Mouse (Mus musculus) CH12.LX (cell line): ENCODE results near the gene Krtap4-1. TPM values are rescaled to one million over a fixed set of nuclear protein-coding genes. Genes with fewer than 3 reads are reported as not detected.

ENCODE experiments used
- DNase-seq: peaks from one replicate; pipeline ENCODE4 v3.0.0-alpha.2; 2013; ENCODE audit errors: extremely low read depth
- H3K27ac ChIP-seq: 2 replicates; pipeline ENCODE4 v1.5.1; 2012; ENCODE audit warnings: low read depth, mild to moderate bottlenecking, control low read depth, moderate library complexity; ENCODE audit not compliant: insufficient read depth
- H3K27me3 ChIP-seq: replicated peaks from 2 replicates; pipeline ENCODE3; 2012; ENCODE audit warnings: inconsistent platforms
- H3K36me3 ChIP-seq, 2 experiments: replicated peaks in 1 of 2; 2 replicates each; pipeline versions ENCODE3 to v1.6.1; 2012; ENCODE audit warnings: inconsistent platforms in 1 of 2, low read length in 1 of 2, mild to moderate bottlenecking in 1 of 2, mixed read lengths in 1 of 2, moderate library complexity in 1 of 2; ENCODE audit not compliant: control insufficient read depth in 1 of 2, insufficient read depth in 1 of 2
- H3K4me1 ChIP-seq, 2 experiments: 2 replicates each; pipeline ENCODE4 v1.6.1; 2012; ENCODE audit warnings: inconsistent platforms in 1 of 2, moderate library complexity in 1 of 2; ENCODE audit not compliant: insufficient read depth in 2 of 2, control insufficient read depth in 1 of 2
- H3K4me2 ChIP-seq: 2 replicates; pipeline ENCODE4 v1.6.1; 2012; ENCODE audit warnings: low read depth, mild to moderate bottlenecking, control low read depth; ENCODE audit not compliant: poor library complexity, insufficient read depth, severe bottlenecking
- H3K4me3 ChIP-seq, 3 experiments: fragments of 150-350 bp in 1 of 3; sonication (generic) in 1 of 3; replicated peaks in 1 of 3; 2 replicates each; pipeline versions ENCODE3 to v1.5.1; 2011 to 2012; ENCODE audit warnings: low read depth in 2 of 3, low read length in 2 of 3, mild to moderate bottlenecking in 2 of 3, moderate library complexity in 2 of 3, control low read depth in 1 of 3, improper control_type of control experiment in 1 of 3, inconsistent platforms in 1 of 3, mixed read lengths in 1 of 3; ENCODE audit not compliant: poor library complexity in 1 of 3
- H3K79me2 ChIP-seq: replicated peaks from 2 replicates; pipeline ENCODE4 v1.6.1; 2012; ENCODE audit warnings: mild to moderate bottlenecking, moderate library complexity; ENCODE audit not compliant: control insufficient read depth, poor library complexity, insufficient read depth, severe bottlenecking; ENCODE audit errors: extremely low read depth
- H3K9ac ChIP-seq: 2 replicates; pipeline ENCODE4 v1.6.1; 2012; ENCODE audit warnings: low read depth, mild to moderate bottlenecking, control low read depth, moderate library complexity; ENCODE audit not compliant: insufficient read depth
- H3K9me3 ChIP-seq: replicated peaks from 2 replicates; pipeline ENCODE3; 2012; ENCODE audit warnings: low read length, inconsistent platforms, mixed read lengths
- CHD2 ChIP-seq: IDR thresholded peaks from 2 replicates; pipeline ENCODE4 v1.6.1; 2011; ENCODE audit warnings: low read length, improper control_type of control experiment
- CTCF ChIP-seq, 2 experiments: IDR thresholded peaks in 1 of 2; conservative IDR thresholded peaks in 1 of 2; 2 replicates each; pipeline ENCODE4 v1.5.1; 2011 to 2012; ENCODE audit warnings: low read depth in 2 of 2, low read length in 2 of 2, improper control_type of control experiment in 1 of 2, inconsistent platforms in 1 of 2, mild to moderate bottlenecking in 1 of 2, moderate library complexity in 1 of 2
- E2F4 ChIP-seq: IDR thresholded peaks from 2 replicates; pipeline ENCODE4 v1.6.1; 2011; ENCODE audit warnings: low read depth, low read length, improper control_type of control experiment; ENCODE audit not compliant: insufficient replicate concordance
- GABPA ChIP-seq: IDR thresholded peaks from 2 replicates; pipeline ENCODE4 v1.6.1; 2012; ENCODE audit warnings: low read depth, low read length, improper control_type of control experiment, inconsistent platforms; ENCODE audit not compliant: insufficient replicate concordance
- HCFC1 ChIP-seq: IDR thresholded peaks from 2 replicates; pipeline ENCODE4 v1.6.1; 2012; ENCODE audit warnings: low read depth, mild to moderate bottlenecking, inconsistent platforms, low read length, improper control_type of control experiment
- MYC ChIP-seq: IDR thresholded peaks from 2 replicates; pipeline ENCODE4 v1.6.1; 2011; ENCODE audit warnings: low read depth, mild to moderate bottlenecking, improper control_type of control experiment, low read length
- NELFE ChIP-seq: IDR thresholded peaks from 2 replicates; pipeline ENCODE4 v1.6.1; 2011; ENCODE audit warnings: low read depth, low read length, improper control_type of control experiment
- NRF1 ChIP-seq: IDR thresholded peaks from 2 replicates; pipeline ENCODE4 v1.6.1; 2014; ENCODE audit warnings: low read depth, mild to moderate bottlenecking, inconsistent platforms, low read length, improper control_type of control experiment, moderate library complexity
- PAX5 ChIP-seq: IDR thresholded peaks from 2 replicates; pipeline ENCODE4 v1.6.1; 2012; ENCODE audit warnings: low read length, inconsistent platforms, mixed read lengths
- RAD21 ChIP-seq: IDR thresholded peaks from 2 replicates; pipeline ENCODE4 v1.6.1; 2011; ENCODE audit warnings: low read depth, mild to moderate bottlenecking, low read length, improper control_type of control experiment, moderate library complexity
- TBP ChIP-seq: conservative IDR thresholded peaks from 2 replicates; pipeline ENCODE4 v1.6.1; 2011; ENCODE audit warnings: low read depth, low read length, improper control_type of control experiment
- UBTF ChIP-seq: IDR thresholded peaks from 2 replicates; pipeline ENCODE4 v1.6.1; 2012; ENCODE audit warnings: low read depth, mild to moderate bottlenecking, inconsistent platforms, low read length, improper control_type of control experiment, moderate library complexity
- ZKSCAN1 ChIP-seq: IDR thresholded peaks from 2 replicates; pipeline ENCODE4 v1.6.1; 2012; ENCODE audit warnings: low read depth, inconsistent platforms, low read length, improper control_type of control experiment, borderline replicate concordance
- ZMIZ1 ChIP-seq: IDR thresholded peaks from 2 replicates; pipeline ENCODE4 v1.6.1; 2012; ENCODE audit warnings: low read depth, mild to moderate bottlenecking, inconsistent platforms, low read length, improper control_type of control experiment
- ZNF384 ChIP-seq: IDR thresholded peaks from 2 replicates; pipeline ENCODE4 v1.6.1; 2012; ENCODE audit warnings: low read depth, low read length, improper control_type of control experiment, inconsistent platforms
- dilution Hi-C: fragments of 300-500 bp; cut with MboI; formaldehyde crosslinking; loops from 2 replicates; pipeline ENCODE4 v1.14.3; 2020; ENCODE audit warnings: low sequenced_read_pairs; ENCODE audit not compliant: extremely low pct_unique_long_range_greater_than_20kb, extremely low pct_ligation_motif_present
- in situ Hi-C: fragments of 300-500 bp; cut with MboI; formaldehyde crosslinking; loops from 3 replicates; pipeline ENCODE4 v1.14.3; 2019; ENCODE audit warnings: low sequenced_read_pairs, low pct_ligation_motif_present, low pct_unique_long_range_greater_than_20kb, mixed read lengths
- polyA plus RNA-seq: library from polyadenylated mRNA; unstranded; fragments of >175 nt; gene quantifications from 2 replicates; pipeline ENCODE4 v1.2.1, GENCODE M21; 2012; ENCODE audit warnings: low read depth; ENCODE audit not compliant: insufficient read length
- total RNA-seq, 2 experiments: library from RNA; depleted of rRNA; stranded (reverse); fragments of 300-350 nt in 1 of 2; fragments of >200 nt in 1 of 2; gene quantifications; 2 replicates each; pipeline ENCODE4 v1.2.3; 2012 to 2014

The Krtap4-1 gene
- not detected in 2 replicates for total RNA-seq (2012; rRNA removed)
- not detected in 2 replicates for total RNA-seq (2014; rRNA removed)
- not detected in 2 replicates for polyA plus RNA-seq

GRCm38 (mm10) chr11:99628138-99628537 lies at the start of gene Krtap4-1:
Gene Krtap4-1 (minus strand): TSS chr11:99628238.
- Histone ChIP-seq H3K36me3 (no peaks in the 10 kb centered on the region), H3K9ac (no peak within 1 kb of the TSS), H3K4me2 (no peak within 1 kb of the TSS), H3K27me3 (peaks cover 76% of the 10 kb centered on the region), H3K79me2 (no peaks in the 10 kb centered on the region)
- no peak for DNase-seq
- TF ChIP-seq GABPA: no peak
- no peak for TF ChIP-seq ZMIZ1
- TF ChIP-seq, all 38 proteins: peak for 0
- no peak within 1 kb of the TSS for H3K27ac ChIP-seq
- dilution Hi-C loops: no loop called here
- H3K9me3 ChIP-seq: peaks cover 8% of the 10 kb centered on the region
- in situ Hi-C loops: no loop called here
- H3K4me3 ChIP-seq: no peak within 1 kb of the TSS
- H3K4me1 ChIP-seq: 0 out of 4 replicates have a peak, but pooled peaks cover 0 to 2% of the 10 kb centered on the region in 2 experiments

GRCm38 (mm10) chr11:99665860-99666259 lies 37.8 kb upstream of the Krtap4-1 start, which contains the start of gene Krtap4-6:
Gene Krtap4-6 (minus strand): TSS chr11:99665960.
- Histone ChIP-seq H3K36me3 (no peaks in the 10 kb centered on the region), H3K27me3 (peaks cover 72% of the 10 kb centered on the region), H3K4me2 (no peak within 1 kb of the TSS)
- TF ChIP-seq NELFE (no peak), PAX5 (no peak), ZKSCAN1 (no peak), UBTF (no peak), HCFC1 (no peak), E2F4 (no peak), MYC (no peak), NRF1 (no peak), TBP (no peak), RAD21 (no peak), ZNF384 (no peak), CTCF (conservative IDR thresholded peaks at IDR 0.05 in 1 of 2, IDR thresholded peaks at IDR 0.05 in 1 of 2; ENCODE audit: low read depth in 2 of 2, low read length in 2 of 2) (no peak), CHD2 (no peak)
- TF ChIP-seq, all 38 proteins: peak for 0
- in situ Hi-C loops (no loop called here), dilution Hi-C loops (no loop called here)
- H3K79me2 ChIP-seq: no peaks in the 10 kb centered on the region
- peaks cover 3% of the 10 kb centered on the region for H3K9me3 ChIP-seq
- H3K9ac ChIP-seq: no peak within 1 kb of the TSS
- H3K4me1 ChIP-seq: no peaks in the 10 kb centered on the region
- no peak within 1 kb of the TSS for H3K4me3 ChIP-seq
- DNase-seq: no peak
- no peak within 1 kb of the TSS for H3K27ac ChIP-seq
